Mouse (Mus musculus): ENCODE measurements around the gene Tex30.
"Not testable (repeated sequence)": the region's sequence is repeated elsewhere in the genome, so short reads cannot be mapped to it uniquely, and the experiment has no call there.

The Tex30 gene

GRCm38 (mm10) chr1:44102259-44102717, at the start of gene Tex30:
Gene Tex30, minus strand, starts transcription at chr1:44102441.
- DNase-seq (ENCODE audit: low read depth, low spot score), result peak; percentile 86

- no peak for DNase-seq (ENCODE audit: low read depth, low spot score)
These were observed 46.5 kb upstream of the Tex30 start for GRCm38 (mm10) chr1:44148706-44149105.

GRCm38 (mm10) chr1:44147563-44148381, 45.5 kb upstream of the Tex30 start, which contains the start of gene Ercc5:
Gene Ercc5, plus strand, starts transcription at chr1:44147744.
- peak; percentile 85 for DNase-seq (ENCODE audit: low read depth, low spot score)

GRCm38 (mm10) chr1:44142747-44143146, 40.5 kb upstream of the Tex30 start:
- no peak for DNase-seq (ENCODE audit: low read depth, low spot score)

GRCm38 (mm10) chr1:44140232-44140631, 38.0 kb upstream of the Tex30 start:
- no peak for DNase-seq (ENCODE audit: low read depth, low spot score)

GRCm38 (mm10) chr1:44129929-44130581, 27.8 kb upstream of the Tex30 start:
- no peak for DNase-seq (ENCODE audit: low read depth, low spot score)

GRCm38 (mm10) chr1:44125590-44125989, 23.3 kb upstream of the Tex30 start:
- DNase-seq (ENCODE audit: low read depth, low spot score), result no peak

- no peak for DNase-seq (ENCODE audit: low read depth, low spot score)
These were observed 20.0 kb upstream of the Tex30 start for GRCm38 (mm10) chr1:44122256-44122655.

- DNase-seq (ENCODE audit: low read depth, low spot score), result no peak
These were observed 17.8 kb upstream of the Tex30 start for GRCm38 (mm10) chr1:44120074-44120406.

GRCm38 (mm10) chr1:44119201-44120073, 17.2 kb upstream of the Tex30 start:
- peak; percentile 42 for DNase-seq (ENCODE audit: low read depth, low spot score)

- DNase-seq (ENCODE audit: low read depth, low spot score), result peak; percentile 81
These were observed 16.2 kb upstream of the Tex30 start, which contains the start of the genes Kdelc1 and Bivm for GRCm38 (mm10) chr1:44118239-44119054. Gene Kdelc1, minus strand, starts transcription at chr1:44118808. Gene Bivm, plus strand, starts transcription at chr1:44118957.

- DNase-seq (ENCODE audit: low read depth, low spot score), result no peak
These were observed 15.3 kb upstream of the Tex30 start for GRCm38 (mm10) chr1:44117571-44117970.

GRCm38 (mm10) chr1:44102939-44103338, 698 bp upstream of the Tex30 start:
- no peak for DNase-seq (ENCODE audit: low read depth, low spot score)

- no peak for DNase-seq (ENCODE audit: low read depth, low spot score)
These were observed 604 bp downstream of the Tex30 start for GRCm38 (mm10) chr1:44101448-44102225.

- peak; percentile 24 for DNase-seq (ENCODE audit: low read depth, low spot score)
These were observed 37.6 kb downstream of the Tex30 start for GRCm38 (mm10) chr1:44064625-44065024.

GRCm38 (mm10) chr1:44063439-44063838, 38.8 kb downstream of the Tex30 start:
- no peak for DNase-seq (ENCODE audit: low read depth, low spot score)

GRCm38 (mm10) chr1:44061836-44062235, 40.4 kb downstream of the Tex30 start, which contains the start of gene Gm8251:
Gene Gm8251, minus strand, starts transcription at chr1:44061936.
- DNase-seq (ENCODE audit: low read depth, low spot score), result no peak

- no peak for DNase-seq (ENCODE audit: low read depth, low spot score)
These were observed 44.4 kb downstream of the Tex30 start for GRCm38 (mm10) chr1:44057805-44058204.

GRCm38 (mm10) chr1:44046556-44046955, 55.7 kb downstream of the Tex30 start:
- no peak for DNase-seq (ENCODE audit: low read depth, low spot score)

GRCm38 (mm10) chr1:44045689-44046088, 56.6 kb downstream of the Tex30 start:
- DNase-seq (ENCODE audit: low read depth, low spot score), result not testable (repeated sequence)
